Mouse (Mus musculus) megakaryocyte, adult 5-6 weeks (primary cell): Measurements from ENCODE around the gene Ntn4. TPM values are rescaled to one million over a fixed set of nuclear protein-coding genes. Genes with fewer than 3 reads are reported as not detected.

Experiments used
- ATAC-seq: 2 replicates; pipeline ENCODE4 v1.8.0; 2016; ENCODE audit warnings: mild to moderate bottlenecking, inconsistent platforms; ENCODE audit not compliant: poor library complexity, severe bottlenecking
- total RNA-seq, 2 experiments: library from RNA; stranded (forward) in 1 of 2; stranded (reverse) in 1 of 2; fragments of 153-499, 151-499 nt in 1 of 2; fragments of 221-1000, 200-1000 nt in 1 of 2; gene quantifications; 2 replicates each; pipeline versions ENCODE4 v1.2.3 to v1.2.4; 2015 to 2017

Ntn4 gene
- total RNA-seq, 2 experiments from 2014 or later: 0.18 to 0.76 TPM

DNA sequence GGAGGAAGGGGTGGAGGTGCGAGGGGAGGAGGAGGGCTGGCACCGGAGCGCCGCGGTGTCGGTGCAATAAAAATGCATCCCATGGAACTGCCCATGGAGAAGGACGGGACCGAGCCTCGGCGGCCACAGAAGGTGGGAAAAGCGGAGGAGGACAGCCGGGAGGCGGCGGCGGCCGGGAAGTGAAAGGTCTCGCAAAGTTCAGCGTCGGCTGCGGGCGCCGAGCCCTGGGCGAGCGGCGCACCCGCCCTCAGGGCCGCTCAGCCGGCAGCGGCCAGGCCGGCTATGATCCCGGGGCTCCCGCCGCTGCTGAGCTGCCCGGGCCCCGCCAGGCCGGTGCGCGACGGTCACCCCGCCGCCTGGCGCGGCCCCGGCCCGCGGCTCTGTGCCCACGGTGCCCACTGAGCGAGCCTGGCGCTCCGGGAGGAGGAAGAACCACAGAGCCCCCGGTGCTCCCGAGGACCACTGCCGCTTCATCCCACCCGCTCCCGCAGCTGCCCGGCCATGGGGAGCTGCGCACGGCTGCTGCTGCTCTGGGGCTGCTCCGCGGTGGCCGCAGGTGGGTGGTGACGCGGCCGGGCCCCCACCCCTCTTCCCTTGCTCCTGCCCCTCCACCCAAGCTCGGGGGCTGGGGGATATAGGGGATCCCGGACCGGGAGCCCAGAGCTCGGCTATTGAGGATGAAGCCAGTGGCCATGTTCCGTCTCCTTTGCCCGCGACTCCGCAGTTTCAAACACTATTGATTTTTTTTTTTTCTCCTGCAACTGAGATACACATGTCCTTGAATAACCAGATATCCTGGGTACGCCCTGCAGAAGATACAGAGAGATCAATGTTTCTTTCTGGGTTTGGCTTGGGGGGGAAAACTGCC is 706 bp downstream of the Ntn4 start:
- ATAC-seq: peak; percentile 67

DNA sequence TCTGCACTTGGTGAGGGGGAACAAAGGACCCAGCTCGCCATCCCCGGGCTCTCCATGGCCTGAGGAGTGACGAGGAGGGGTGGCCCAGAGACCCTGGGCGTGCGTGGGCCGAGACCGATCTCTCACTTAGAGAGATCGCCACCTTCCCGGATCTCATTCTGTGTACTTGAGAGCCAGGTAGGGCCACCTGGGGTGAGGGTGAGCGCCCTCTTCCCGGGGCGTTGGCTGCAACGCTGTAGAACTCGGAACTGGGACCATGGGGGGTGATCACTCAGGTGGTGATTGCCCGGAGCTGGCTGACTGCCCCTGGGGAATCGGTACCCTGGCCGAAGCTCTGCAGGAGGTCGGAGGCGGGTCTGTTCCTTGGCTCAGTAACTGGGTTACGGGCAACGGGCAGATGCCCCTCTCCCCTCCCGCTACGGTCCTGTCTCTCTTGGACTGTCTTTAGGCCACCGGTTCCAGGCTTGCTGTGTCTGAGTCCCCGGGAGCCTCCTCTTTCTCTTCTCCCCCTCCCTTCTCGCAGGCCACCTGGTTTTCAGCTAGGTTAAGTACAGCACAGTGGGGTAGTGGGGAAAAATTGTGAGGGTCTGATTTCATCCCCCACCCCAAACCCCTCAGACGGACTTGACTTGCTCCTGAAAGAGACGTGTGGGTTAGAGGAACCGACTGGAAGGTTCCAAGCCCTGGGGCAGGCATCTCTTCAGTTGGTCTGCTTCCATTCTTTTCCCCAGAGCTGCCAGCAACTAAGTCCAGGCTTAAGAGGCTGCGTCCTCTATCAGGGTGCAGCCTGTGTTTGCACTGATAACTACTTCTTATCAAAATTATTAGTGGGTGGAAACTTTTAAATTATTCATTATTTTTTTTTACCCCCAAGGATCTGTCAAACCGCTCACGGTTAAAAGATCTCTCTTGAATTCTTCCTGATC is 1.6 kb downstream of the Ntn4 start:
- peak; percentile 24; the same call in 1 of the 2 replicates for ATAC-seq

DNA sequence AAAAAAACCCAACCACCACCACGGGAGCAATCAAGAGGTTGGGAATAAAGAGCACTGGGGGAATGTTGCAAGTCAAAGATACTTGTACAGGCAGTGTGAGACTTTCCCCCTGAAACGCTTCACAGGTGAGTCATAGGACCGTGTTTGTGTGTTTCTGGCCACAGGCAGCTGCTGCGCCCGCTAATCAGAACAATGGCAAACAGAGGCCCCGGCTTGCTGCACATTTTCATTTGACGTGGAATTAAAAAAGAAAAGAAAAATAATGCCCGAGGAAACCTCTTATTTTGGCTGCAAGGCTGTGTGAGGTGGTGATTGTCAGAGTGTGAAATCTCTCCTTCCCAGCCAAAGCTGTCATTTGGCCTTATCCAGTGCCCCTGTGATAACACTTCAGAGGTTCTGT is 2.4 kb downstream of the Ntn4 start:
- no peak for ATAC-seq

DNA sequence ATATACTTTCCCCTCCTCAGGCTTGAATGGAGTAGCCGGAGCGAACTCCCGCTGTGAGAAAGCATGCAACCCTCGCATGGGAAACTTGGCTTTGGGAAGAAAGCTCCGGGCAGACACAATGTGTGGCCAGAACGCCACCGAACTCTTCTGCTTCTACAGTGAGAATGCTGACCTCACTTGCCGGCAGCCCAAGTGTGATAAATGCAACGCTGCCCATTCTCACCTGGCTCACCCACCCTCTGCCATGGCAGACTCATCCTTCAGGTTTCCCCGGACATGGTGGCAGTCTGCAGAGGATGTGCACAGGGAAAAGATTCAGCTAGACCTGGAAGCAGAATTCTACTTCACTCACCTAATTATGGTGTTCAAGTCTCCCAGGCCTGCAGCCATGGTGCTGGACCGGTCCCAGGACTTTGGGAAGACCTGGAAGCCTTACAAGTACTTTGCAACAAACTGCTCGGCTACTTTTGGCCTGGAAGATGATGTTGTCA is 4.0 kb downstream of the Ntn4 start:
- ATAC-seq: no peak

DNA sequence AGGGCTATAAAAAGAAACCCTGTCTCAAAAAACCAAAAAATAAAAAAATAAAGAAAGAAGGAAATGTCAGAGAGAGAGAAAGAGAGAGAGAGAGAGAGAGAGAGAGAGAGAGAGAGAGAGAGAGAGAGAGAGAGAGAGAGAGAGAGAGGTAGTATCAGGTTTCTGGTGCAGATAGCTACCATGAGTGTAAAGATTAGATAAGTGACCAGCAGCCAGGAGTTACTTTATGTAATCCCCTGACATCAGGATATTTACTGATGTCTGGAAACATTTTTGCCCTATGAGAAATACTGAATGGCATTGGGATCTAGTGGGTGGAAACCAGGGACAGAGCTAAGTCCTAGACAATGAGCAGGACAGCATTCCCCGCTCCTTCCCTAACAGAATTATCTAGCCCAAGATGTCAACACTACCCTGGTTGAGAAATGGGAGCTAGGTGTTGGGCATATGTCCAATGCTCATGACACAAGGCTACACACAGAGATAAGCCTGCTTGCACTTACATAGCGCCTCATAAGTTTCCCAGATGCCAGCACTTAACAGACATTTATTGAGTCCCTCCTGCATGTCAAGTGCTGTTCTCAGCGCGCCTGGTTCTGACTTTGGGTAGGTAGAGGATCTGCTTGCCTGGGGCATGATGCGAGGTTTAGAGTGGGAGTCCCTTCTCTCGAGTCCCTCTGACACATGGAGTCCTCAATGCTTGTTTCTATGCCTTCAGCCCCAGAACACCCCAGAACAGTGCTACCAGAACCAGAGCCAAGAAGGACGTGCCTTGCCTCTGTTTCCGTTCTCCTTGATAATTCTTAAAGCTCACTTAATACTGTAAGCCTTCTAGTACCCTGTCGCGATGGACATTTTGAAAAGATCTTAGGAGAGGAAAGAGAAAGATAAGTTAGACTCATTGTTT is 7.4 kb downstream of the Ntn4 start:
- peak; percentile 30; the same call in 1 of the 2 replicates for ATAC-seq

DNA sequence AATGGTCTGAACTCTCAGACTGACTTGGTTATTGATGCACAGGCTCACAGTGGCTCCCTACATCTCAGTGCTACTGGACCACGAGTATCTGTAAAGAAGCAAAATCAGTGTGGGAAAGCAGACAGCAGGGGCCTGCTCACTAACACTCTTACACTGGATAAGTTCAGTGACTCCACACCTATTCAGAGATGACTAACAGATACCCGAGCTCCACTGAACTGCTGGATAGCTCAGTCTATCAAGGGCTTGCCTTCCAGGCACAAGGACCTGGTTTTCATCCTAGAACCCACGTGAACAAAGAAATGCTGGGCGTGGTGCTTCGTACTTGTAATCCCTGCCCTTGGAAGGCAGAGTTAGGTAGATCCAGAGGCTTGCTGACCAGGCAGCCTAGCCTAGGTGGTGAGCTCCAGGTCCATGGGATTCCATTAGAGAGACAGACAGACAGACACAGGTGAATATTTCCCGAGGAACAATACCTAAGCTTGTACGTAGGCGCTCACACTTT is 8.2 kb downstream of the Ntn4 start:
- no peak for ATAC-seq

DNA sequence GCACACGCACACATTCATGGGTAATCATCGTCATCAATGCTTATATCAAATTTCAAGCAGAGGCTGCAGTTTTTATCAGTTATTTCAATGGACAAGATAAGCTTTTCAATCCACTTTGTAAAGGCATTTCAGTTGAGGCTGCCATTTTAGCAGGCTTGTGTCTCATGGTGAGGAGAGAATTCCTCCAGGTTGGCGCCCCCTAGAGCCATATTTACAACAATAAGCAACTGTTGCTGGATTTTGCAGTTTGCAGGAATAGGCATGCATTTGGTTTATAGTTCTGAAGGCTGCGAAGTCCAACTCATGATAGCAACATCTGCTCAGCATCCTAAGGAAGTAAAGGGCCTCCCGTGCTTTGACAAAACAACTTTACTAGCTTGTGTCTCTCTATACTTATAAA is 8.6 kb downstream of the Ntn4 start:
- ATAC-seq: no peak

DNA sequence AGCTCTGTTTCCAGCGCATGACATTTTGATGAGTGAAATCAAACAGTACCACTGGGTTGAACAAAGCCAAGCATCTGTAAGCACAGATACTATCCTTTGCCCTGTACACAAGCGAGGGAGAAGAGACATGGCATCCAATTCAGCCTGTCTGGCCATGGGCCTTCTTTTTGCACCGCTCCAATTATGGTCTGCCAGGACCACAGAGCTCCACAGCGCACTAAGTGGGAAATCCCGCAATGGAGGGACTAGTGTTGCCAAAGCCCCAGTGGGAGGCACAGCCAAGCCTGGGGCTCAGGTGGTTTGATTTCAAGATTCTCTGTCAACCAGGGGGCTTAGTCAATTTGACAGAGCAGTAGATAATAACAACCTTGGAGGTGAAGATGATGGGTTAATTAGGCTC is 9.1 kb downstream of the Ntn4 start:
- no peak for ATAC-seq

DNA sequence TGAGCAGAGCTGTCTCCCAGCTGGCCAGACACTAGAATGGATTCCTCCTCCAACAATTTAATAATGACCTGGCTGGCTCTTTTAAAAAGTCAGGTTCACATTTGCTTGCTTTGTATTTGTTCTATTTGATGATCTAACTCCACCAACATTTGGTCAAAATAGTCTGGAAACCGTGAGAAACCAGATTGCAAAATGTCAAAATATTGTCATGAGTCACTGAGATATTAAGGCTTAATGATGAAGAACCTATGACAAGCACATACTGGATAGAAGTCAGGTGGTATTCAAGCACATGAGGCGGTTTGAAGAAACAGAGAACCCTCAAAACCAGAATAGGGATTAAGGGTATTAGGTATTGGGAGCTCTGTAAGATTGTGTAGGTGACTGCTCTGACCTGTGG is 12.8 kb downstream of the Ntn4 start:
- ATAC-seq: no peak

DNA sequence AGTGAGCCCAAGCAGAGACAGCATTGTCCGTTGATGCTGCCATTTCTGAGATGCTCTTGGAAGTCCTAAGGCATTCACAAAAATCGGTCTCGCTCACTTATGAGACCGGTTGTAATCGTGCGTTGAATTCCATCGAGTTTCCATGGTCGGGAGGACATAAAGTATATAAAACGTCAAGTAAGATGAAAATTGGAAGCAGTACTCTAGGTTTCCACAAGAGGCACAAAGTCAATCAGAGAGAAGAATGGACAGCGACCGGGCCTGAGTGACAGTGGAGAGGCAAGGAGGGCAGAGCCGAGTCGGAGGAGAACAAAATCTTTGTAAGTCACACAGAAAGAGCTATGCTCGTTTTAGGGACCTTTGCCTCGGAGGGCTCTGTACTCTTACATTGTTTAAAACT is 14.9 kb downstream of the Ntn4 start:
- no peak for ATAC-seq

DNA sequence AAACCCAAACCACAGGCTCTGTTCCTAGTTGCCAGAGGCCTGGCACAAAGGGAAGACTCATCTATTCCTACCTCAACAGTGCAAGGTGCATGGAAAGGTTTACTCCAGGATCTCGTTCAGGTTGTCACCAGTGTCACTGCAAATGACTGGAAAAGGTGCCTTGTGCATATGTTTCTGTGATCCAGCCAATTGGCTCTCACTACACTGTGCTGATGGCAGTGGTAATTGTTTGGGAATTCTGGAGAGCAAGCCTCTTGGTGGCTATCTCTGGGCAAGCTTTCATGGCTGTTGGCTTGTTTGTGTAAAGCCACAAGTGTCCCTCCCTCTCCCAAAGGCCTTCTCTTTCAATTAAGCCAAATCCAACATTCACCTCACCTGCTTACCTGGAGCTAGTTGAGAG is 19.3 kb downstream of the Ntn4 start:
- no peak for ATAC-seq

DNA sequence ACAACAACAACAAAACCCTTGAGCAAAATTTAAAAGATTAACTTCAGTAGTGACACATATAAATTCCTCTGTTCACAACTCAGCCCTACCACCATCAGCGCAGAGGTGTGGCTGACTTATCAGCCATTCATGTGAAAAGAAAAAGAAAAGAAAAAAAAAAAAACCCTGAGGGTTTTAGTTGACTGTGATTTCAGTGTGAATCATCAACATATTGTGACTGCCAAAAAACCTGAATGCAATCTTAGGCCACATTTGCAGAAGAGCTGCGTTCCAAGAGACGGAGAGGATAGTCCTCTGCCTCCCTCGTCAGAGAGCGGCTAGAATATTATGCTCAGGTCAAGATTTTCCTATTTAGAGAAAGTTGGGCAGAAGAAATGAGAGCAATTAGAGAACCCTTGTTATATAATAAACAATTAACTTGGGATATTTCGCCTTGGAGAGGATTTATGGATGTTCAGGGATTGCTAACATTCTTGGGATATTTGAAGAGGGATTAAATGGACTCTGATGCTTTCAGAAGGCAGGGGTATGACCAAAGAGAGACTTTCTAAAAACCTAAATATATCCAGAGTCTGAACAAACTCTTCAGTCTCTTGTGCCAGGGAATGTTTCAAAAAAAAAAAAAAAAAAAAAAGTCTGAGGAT is 21.0 kb downstream of the Ntn4 start:
- ATAC-seq: no peak

DNA sequence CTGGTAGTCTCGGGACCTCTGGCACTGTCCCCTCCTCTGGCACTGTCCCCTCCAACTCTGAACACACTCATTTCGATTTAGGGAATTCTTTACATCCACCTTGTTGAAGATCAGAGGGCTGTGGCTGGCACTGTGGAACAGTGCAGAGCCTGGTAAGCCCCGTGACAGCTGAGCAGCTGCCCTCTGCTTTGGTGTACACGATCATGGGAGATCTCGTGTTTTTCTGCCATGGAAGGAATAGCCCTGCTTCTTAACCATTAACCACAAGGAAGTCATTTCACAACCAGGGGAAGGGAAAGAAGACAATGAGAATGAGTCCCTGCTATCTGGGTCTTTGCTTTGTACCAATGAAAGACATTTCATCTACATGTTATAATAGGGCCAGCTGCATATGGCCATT is 21.5 kb downstream of the Ntn4 start:
- ATAC-seq: no peak; the same call in 1 of the 2 replicates

DNA sequence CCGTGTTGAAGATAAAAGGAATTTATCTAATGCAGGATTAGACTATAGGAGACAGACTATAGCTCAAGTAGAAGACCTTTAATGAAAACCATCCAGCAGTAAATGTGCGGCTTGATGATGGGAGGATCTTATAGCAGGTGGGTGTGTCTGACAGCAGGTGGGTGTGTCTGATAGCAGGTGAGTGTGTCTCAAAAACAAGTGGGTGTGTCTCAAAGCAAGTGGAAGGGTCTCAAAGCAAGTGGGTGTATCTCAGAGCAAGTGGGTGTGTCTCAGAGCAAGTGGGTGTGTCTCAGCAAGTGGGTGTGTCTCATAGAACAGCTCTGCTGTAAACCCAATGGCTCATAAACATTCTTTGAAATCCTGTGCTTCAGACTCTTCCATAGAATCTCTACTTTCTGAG is 25.7 kb downstream of the Ntn4 start:
- no peak for ATAC-seq

DNA sequence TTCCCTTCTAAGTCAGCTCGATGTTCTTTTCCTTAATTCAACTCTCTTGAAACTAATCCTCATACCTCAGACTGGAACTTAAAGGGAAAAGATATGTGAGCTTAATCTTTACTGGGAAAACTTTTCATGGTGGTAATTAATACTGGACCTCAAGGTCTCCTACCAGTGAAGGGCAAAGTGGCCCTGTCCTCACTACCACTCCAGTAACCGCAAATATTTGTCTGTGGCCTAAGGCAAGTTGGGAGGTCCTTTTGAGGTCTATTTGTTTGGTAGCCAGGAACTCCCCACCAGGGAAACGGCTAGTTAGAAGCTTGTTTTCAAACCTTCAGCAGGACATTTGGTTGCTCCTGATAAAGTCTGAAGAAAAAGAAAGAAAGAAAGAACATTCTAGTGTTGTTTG is 26.5 kb downstream of the Ntn4 start:
- ATAC-seq: no peak

DNA sequence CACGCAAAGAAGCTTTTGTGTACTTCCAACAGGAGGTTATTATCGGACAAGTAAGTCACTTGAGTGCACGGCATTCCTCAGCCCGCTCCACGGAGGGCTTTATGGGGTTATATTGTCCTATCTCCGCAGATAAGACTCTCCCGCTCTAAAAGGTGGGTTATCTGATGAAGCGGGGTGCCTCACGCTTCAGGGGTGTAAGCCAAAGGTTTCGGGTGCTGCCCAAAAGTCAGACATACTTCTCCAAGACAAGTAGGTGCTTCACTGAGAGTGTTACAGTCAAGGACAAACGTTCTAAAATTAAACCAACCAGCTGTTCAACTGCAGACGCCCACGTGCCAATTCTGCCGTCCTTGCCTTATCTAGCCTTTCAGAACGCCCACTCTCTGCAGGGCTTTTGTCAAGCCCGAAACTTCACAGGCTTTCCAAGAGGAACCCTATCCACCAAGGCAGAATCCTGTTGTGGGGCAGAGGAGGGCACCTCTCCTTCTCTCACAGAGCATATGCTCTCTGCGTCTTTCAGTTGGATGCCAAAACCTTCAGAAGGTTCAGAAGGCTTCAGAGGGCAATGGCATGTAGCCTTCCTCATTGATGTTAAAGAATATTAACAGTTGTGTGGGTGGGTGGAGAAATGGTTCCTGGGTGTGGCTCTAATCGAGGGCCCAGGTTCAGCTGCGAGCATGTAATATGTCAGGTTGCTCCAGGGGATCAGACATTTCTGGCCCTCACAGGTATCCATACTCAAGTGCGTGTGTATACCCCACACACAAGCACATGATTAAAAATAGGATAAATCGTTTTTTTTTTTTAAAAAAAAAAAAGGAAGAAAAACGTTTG is 32.4 kb downstream of the Ntn4 start:
- no peak for ATAC-seq

DNA sequence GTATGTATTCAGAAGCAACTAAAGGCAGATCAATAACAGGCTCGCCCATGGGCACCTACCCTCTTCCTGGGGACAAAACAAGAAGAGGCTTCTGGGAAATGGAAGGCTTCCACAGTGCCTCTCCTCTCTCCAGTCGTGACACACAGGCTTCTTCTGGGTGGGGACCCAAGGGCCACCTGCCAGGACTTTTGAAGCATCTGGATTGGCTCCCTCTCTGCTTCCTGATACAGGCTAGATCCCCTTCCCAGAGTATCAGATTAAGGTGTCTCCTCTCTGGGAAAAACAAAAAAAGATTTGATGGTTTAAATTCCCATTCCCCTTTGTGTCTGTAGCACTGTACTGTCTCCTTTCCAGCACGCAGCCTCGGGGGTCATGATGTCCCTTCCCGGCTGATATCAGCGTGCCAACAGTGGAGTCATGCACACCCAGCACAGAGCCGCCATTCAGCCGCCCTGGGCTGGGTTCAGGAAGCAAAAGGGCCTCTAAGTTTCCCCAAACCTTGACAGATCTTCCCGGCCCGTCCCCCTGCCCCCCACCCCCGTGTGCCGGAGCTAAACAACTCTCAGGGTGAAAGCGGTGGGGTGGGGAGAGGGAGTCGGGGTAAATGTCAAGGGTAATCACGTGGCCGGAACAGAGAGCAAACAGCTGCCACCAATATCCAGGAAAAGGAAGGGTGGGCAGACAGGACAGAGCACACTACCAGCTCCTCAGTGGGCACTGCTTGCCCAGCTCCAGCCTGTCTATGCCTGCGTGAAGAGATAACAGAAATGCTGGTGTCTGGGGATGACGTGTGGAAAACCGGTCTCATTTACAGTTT is 38.9 kb downstream of the Ntn4 start:
- no peak for ATAC-seq
